11 mouse cellular contexts compared by ENCODE assay signal in genomic region chr2:174116929-174117328, GRCm38 (mm10). TPM values are rescaled to one million over a fixed set of nuclear protein-coding genes. Genes with fewer than 3 reads are reported as not detected.
DNase-seq lines count a peak whose midpoint lies in the region; ATAC-seq lines count a peak whose summit lies in the region.
"Had no signal": no experiment of that assay in that cellular context is flagged by ENCODE, and none has a peak within 500 bp of the region (broad histone marks: within the 10 kb centered on the region; RNA-seq: fewer than 3 reads in every experiment).

No protein-coding gene starts in this region.

- H3K36me3 ChIP-seq in hindbrain, embryonic 10.5 days: peaks cover 73% of the 10 kb centered on the region
- H3K36me3 ChIP-seq in hindbrain, embryonic 14.5 days (replicated peaks; ENCODE audit: control insufficient read depth, insufficient read depth): peaks cover 16% of the 10 kb centered on the region; the same call in 1 of the 2 replicates

- peaks cover 35% of the 10 kb centered on the region for H3K4me1 ChIP-seq in hindbrain, embryonic 10.5 days (replicated peaks)
- H3K4me1 ChIP-seq in hindbrain, embryonic 14.5 days (replicated peaks; ENCODE audit: control insufficient read depth, insufficient read depth, low read length): no peaks in the 10 kb centered on the region

- peak overlapping the region; percentile 9; the same call in 1 of the 2 replicates for H3K27ac ChIP-seq in hindbrain, embryonic 10.5 days
- H3K27ac ChIP-seq in hindbrain, embryonic 14.5 days: no peak overlapping the region
- H3K27ac ChIP-seq: liver, embryonic 14.5 days had no signal

- no peak overlapping the region for H3K4me3 ChIP-seq in hindbrain, embryonic 10.5 days
- H3K4me3 ChIP-seq in hindbrain, embryonic 14.5 days (replicated peaks; ENCODE audit: low read length): no peak overlapping the region
- H3K4me3 ChIP-seq: myocyte had no signal

- no peak overlapping the region for H3K9ac ChIP-seq in hindbrain, embryonic 14.5 days
- H3K9ac ChIP-seq: liver, embryonic 14.5 days had no signal

- no peaks in the 10 kb centered on the region for H3K9me3 ChIP-seq in hindbrain, embryonic 10.5 days
- H3K9me3 ChIP-seq in hindbrain, embryonic 14.5 days (ENCODE audit: control insufficient read depth, low read length): no peaks in the 10 kb centered on the region

- DNase-seq in hindbrain, embryonic 10.5 days (ENCODE audit: low spot score): peak; percentile 29
- DNase-seq in hindbrain, embryonic 14.5 days (ENCODE audit: low spot score): no peak
- peak; percentile 27 for DNase-seq in R1 (ENCODE audit: low read depth, low spot score)
- peak; percentile 26 for DNase-seq in fat pad, adult 2 months (ENCODE audit: extremely low read depth, low read depth, low spot score)
- no peak for DNase-seq in cerebellum, postnatal 10 days
- DNase-seq in testis, postnatal 10 days (ENCODE audit: low spot score): no peak
- DNase-seq: cerebellum, adult 18-20 months; layer of hippocampus, adult 9-11 months had no signal

- ATAC-seq in hindbrain, embryonic 14.5 days (ENCODE audit: low FRiP score): no peak
- ATAC-seq in neutrophil, adult 5-6 weeks (ENCODE audit: extremely low read depth, insufficient number of reproducible peaks, low FRiP score, poor library complexity, severe bottlenecking): peak; percentile 24; the same call in 1 of the 2 replicates

- H3K27me3 ChIP-seq in hindbrain, embryonic 10.5 days (ENCODE audit: insufficient read depth, poor library complexity, severe bottlenecking): no peaks in the 10 kb centered on the region
- no peaks in the 10 kb centered on the region for H3K27me3 ChIP-seq in hindbrain, embryonic 14.5 days (ENCODE audit: control insufficient read depth, insufficient read depth, low read length)

- WGBS in hindbrain, embryonic 10.5 days: 72% methylated on average over 16 of the region's 16 CpGs
- 51% methylated on average over 16 of the region's 16 CpGs for WGBS in hindbrain, embryonic 14.5 days

- no peak overlapping the region; the same call in 1 of the 2 replicates for H3K4me2 ChIP-seq in hindbrain, embryonic 14.5 days (replicated peaks)

RNA-seq across cellular contexts. Expression of gene Npepl1, which starts 6.8 kb away (rescaled TPM):
- polyA plus RNA-seq in hindbrain, embryonic 10.5 days (2016; fragmentation: Nextera tagmentation; extraction: Ambion mirVana): 35.0 and 37.6 TPM in 2 replicates
- 12.5 and 14.6 TPM in 2 replicates for polyA plus RNA-seq in hindbrain, embryonic 14.5 days (2014; fragmentation: Nextera tagmentation; extraction: Ambion mirVana)
- 21.2 and 22.5 TPM in 2 replicates for total RNA-seq in neutrophil, adult 5-6 weeks (2017)

RNA-seq across cellular contexts. Expression of gene Stx16, which starts 40.8 kb away (rescaled TPM):
- 8.3 and 9.1 TPM in 2 replicates for polyA plus RNA-seq in hindbrain, embryonic 10.5 days (2016; fragmentation: Nextera tagmentation; extraction: Ambion mirVana)
- polyA plus RNA-seq in hindbrain, embryonic 14.5 days (2014; fragmentation: Nextera tagmentation; extraction: Ambion mirVana): 8.1 and 9.2 TPM in 2 replicates
- total RNA-seq in neutrophil, adult 5-6 weeks (2017): 55.0 and 58.1 TPM in 2 replicates

Comparison
In these comparisons a context has a peak if more than half of its experiments do, and no peak if none do; other contexts are left out.
1. DNase-seq: peak in hindbrain, embryonic 10.5 days (single experiment), R1 (single experiment) and fat pad, adult 2 months (single experiment); none in hindbrain, embryonic 14.5 days (single experiment), cerebellum, postnatal 10 days (0 of 2) and testis, postnatal 10 days (single experiment).